Mouse (Mus musculus): ENCODE results near the gene Pdzrn4. TPM values are rescaled to one million over a fixed set of nuclear protein-coding genes. Genes with fewer than 3 reads are reported as not detected.

Pdzrn4 gene
- polyA plus RNA-seq, 1 experiment: 0.06 TPM

DNA sequence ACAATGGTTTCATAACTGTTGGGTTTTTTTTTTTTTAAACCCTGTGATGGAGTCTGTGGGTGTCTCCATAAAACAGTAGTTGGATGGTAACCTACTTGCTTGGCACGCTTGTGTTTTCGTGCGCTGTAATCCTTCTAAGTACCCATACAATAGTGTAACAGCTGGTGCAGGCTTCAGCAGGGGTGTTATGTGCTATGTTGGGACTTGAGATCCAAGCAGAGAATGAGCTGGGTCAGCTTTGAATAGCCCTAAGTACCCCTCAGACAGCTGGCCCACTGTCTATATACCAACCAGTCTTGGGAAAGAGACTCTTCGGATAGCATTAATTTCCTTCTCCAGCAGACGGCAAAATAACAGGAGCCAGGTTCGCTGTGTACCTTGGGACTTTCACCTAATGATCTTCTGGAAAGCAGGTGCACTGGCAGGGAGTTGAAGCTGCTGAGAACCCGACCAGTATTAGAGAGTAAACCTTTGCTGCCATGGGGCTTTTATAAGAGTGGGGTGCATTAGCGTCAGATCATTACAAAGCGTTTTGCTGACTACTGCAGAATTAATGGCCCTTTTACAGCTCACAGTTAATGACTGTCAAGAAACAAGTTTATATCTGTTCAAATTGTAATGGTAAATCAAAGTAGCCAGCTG lies 184.2 kb downstream of the Pdzrn4 start:
- H3K4me3 ChIP-seq (ENCODE audit: low read depth, low read length): no peak overlapping the region
- H3K36me3 ChIP-seq (ENCODE audit: control insufficient read depth, insufficient read depth, low read length): no peaks in the 10 kb centered on the region
- no peak overlapping the region for H3K27ac ChIP-seq (ENCODE audit: insufficient read depth, low read depth, low read length)
- 75% methylated on average over 9 of the region's 9 CpGs for WGBS
- TF ChIP-seq CTCF (IDR thresholded peaks at IDR 0.05; ENCODE audit: extremely low read depth, insufficient read length, insufficient replicate concordance, low read depth, low read length) (no peak), POLR2A (IDR thresholded peaks at IDR 0.05; ENCODE audit: low read depth, low read length) (no peak)
- H3K27me3 ChIP-seq (ENCODE audit: control insufficient read depth, insufficient read depth, low read length): no peaks in the 10 kb centered on the region
- no peaks in the 10 kb centered on the region for H3K4me1 ChIP-seq (ENCODE audit: control insufficient read depth, insufficient read depth, insufficient read length, low read length)

DNA sequence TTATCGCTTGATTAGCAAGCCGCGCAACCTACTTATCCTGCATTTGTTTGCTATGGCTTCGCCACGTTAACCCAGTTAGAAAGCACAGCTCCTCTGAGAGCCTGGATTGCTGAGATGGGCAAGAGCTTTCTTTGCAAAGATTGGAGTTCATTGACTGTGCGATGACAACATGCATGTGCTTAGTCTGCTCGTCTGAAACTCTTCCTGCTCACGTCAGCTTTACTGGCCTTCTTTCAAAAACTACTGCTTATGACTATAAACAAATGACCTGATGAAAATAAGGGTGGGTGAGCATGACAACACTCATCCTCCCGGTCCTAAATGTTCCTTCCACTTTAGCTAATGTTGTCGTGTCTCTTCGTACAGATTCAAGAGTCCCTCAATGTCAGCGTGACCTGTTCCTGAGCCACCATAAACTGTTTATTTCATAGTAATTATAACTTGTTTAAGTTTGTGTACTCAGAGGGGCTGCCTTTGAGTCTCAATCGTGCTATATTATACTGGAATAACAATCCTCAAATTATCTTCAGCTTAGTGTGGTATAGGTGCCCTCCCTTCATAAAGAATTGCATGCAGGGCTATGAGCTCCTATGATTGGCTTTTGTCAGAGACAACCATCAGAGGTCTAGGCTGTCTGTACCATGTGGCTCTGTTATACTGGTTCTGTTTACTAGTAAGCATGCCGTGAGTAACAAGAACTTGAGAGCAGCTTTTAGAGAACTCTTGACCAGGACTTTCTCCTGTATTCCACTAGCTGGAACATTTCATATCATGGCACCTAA lies 187.9 kb downstream of the Pdzrn4 start:
- H3K36me3 ChIP-seq (ENCODE audit: control insufficient read depth, insufficient read depth, low read length): no peaks in the 10 kb centered on the region
- no peaks in the 10 kb centered on the region for H3K4me1 ChIP-seq (ENCODE audit: control insufficient read depth, insufficient read depth, insufficient read length, low read length)
- H3K4me3 ChIP-seq (ENCODE audit: low read depth, low read length): no peak overlapping the region
- H3K27ac ChIP-seq (ENCODE audit: insufficient read depth, low read depth, low read length): no peak overlapping the region
- no peaks in the 10 kb centered on the region for H3K27me3 ChIP-seq (ENCODE audit: control insufficient read depth, insufficient read depth, low read length)
- TF ChIP-seq POLR2A (IDR thresholded peaks at IDR 0.05; ENCODE audit: low read depth, low read length) (no peak), CTCF (IDR thresholded peaks at IDR 0.05; ENCODE audit: extremely low read depth, insufficient read length, insufficient replicate concordance, low read depth, low read length) (no peak)
- WGBS: 78% methylated on average over 14 of the region's 14 CpGs

DNA sequence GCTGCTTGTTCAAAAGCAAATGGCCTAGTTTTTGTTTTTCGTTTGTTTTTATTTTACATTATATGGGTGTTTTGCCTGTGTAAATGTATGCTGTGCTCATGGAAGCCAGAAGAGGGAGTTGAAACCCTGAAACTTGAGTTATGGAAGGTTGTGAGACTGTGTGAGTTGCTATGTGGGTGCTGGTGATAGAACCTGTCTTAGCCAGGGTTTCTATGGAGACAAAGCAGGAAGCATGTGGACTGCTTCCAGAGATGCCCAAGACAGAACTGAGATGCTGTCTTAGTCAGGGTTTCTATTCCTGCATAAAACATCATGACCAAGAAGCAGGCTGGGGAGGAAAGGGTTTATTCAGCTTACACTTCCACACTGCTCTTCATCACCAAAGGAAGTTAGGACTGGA lies 190.8 kb downstream of the Pdzrn4 start:
- Histone ChIP-seq H3K27me3 (ENCODE audit: control insufficient read depth, insufficient read depth, low read length) (no peaks in the 10 kb centered on the region), H3K4me3 (ENCODE audit: low read depth, low read length) (no peak overlapping the region), H3K36me3 (ENCODE audit: control insufficient read depth, insufficient read depth, low read length) (no peaks in the 10 kb centered on the region), H3K4me1 (ENCODE audit: control insufficient read depth, insufficient read depth, insufficient read length, low read length) (no peaks in the 10 kb centered on the region), H3K27ac (ENCODE audit: insufficient read depth, low read depth, low read length) (no peak overlapping the region)
- WGBS: 83% methylated on average over 1 of the region's 1 CpGs
- TF ChIP-seq CTCF (IDR thresholded peaks at IDR 0.05; ENCODE audit: extremely low read depth, insufficient read length, insufficient replicate concordance, low read depth, low read length) (no peak), POLR2A (IDR thresholded peaks at IDR 0.05; ENCODE audit: low read depth, low read length) (no peak)

DNA sequence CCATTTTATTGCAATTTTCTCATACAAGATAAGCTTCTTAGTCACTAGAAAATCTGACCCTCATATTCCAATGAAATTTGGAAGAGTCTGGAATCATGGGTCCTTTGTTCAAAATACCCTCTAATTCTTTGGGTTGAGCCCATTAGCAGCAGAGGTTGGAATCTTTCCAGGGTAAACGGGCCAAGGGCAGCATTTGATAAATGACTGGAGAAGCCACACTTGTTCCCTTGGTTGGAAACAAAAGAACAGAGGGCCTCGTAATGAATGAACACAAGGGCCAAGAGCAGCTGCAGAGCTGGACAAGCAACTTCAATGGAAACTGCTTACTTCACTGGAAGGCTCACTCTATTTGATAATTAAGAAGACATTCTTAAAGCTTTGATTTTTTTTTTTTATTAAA lies 198.0 kb downstream of the Pdzrn4 start:
- TF ChIP-seq CTCF (IDR thresholded peaks at IDR 0.05; ENCODE audit: extremely low read depth, insufficient read length, insufficient replicate concordance, low read depth, low read length): no peak
- TF ChIP-seq POLR2A (IDR thresholded peaks at IDR 0.05; ENCODE audit: low read depth, low read length): no peak
- Histone ChIP-seq H3K4me1 (ENCODE audit: control insufficient read depth, insufficient read depth, insufficient read length, low read length) (no peaks in the 10 kb centered on the region), H3K27ac (ENCODE audit: insufficient read depth, low read depth, low read length) (no peak overlapping the region), H3K36me3 (ENCODE audit: control insufficient read depth, insufficient read depth, low read length) (no peaks in the 10 kb centered on the region), H3K27me3 (ENCODE audit: control insufficient read depth, insufficient read depth, low read length) (no peaks in the 10 kb centered on the region), H3K4me3 (ENCODE audit: low read depth, low read length) (no peak overlapping the region)
- 20% methylated on average over 2 of the region's 2 CpGs for WGBS

DNA sequence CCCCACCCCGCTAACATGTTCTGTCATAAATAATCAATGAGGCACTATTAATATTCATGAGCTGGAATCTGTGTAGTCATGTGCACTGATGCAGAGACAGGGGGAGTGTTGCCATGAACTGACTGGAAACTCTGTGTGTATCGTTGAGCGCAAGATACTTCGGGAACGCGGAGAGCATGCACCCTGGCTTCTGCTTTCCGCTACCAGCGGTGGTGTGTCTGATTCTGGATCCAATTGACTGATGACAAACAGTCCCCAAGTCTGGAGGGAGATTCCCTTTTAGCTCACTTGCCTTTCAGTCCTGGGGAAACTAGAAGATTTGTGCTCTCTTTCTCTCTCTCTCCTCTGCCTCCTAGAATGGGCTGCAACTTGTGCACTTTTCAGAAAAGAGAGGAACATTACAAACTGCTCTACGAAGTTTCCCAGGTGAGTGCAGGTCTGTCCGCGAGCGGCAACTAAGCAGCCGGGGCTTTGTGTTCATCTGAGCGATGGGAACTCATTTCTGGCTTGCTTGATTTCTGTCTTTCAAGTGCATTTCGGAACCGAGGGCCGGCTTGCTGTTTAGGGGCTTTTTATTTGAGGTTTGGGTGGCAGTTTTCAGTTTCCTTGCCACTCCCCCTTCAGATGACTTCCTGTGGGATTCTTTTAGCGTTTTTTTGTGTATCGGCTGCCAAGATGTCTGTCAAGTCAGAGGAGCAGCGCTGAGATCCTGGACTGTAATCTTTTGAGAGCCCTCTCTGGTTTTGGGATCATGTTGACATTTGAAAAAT lies 200.5 kb downstream of the Pdzrn4 start:
- WGBS: 7% methylated on average over 20 of the region's 20 CpGs
- H3K27me3 ChIP-seq (ENCODE audit: control insufficient read depth, insufficient read depth, low read length): no peaks in the 10 kb centered on the region
- no peak overlapping the region for H3K4me3 ChIP-seq (ENCODE audit: low read depth, low read length)
- no peak overlapping the region for H3K27ac ChIP-seq (ENCODE audit: insufficient read depth, low read depth, low read length)
- no peaks in the 10 kb centered on the region for H3K36me3 ChIP-seq (ENCODE audit: control insufficient read depth, insufficient read depth, low read length)
- no peaks in the 10 kb centered on the region for H3K4me1 ChIP-seq (ENCODE audit: control insufficient read depth, insufficient read depth, insufficient read length, low read length)
- TF ChIP-seq POLR2A (IDR thresholded peaks at IDR 0.05; ENCODE audit: low read depth, low read length) (no peak), CTCF (IDR thresholded peaks at IDR 0.05; ENCODE audit: extremely low read depth, insufficient read length, insufficient replicate concordance, low read depth, low read length) (no peak)

DNA sequence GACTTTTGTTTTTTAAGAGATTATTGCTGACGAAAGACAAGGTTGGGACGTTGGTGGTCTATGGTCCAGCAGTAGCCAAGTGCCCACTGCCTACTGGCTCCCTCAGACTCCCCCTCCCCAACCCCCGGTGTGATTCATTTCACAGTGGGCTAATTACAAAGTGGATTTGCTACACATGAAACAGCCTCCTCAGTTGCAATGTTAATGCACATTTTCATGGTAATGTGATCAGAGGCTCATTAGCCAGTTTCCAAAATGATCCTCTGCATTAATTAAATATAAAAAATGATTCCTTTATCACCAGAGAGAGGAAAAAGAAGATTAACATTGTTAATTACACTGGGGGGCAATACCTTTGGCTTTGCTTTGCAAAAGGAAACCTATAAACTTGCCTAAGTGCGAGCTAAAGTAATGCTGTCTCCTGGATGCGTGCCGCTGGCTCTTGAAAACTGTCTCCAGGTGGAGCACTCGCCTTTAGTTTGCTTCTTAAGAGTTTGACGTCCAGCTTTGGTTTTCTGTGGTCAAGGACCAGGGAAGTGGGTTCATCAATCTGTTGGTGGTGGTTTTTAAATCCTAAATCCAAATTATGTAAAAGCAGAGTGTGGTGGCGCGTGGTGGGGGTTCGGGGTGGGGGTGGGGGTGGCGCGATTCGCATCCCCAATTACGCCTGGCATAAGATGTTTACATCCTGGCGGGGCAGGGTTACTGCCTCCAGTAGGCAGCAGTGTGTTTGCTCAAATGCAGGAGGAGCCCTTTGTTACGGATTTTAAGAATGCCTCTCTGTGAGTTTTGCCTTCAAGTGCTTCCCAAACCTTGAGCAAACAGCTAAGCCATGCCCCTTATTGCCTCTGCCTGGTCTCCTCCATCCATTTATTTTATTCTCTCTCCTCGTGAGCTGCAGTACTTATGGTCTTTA lies 202.0 kb downstream of the Pdzrn4 start:
- Histone ChIP-seq H3K36me3 (ENCODE audit: control insufficient read depth, insufficient read depth, low read length) (no peaks in the 10 kb centered on the region), H3K4me3 (ENCODE audit: low read depth, low read length) (no peak overlapping the region), H3K4me1 (ENCODE audit: control insufficient read depth, insufficient read depth, insufficient read length, low read length) (no peaks in the 10 kb centered on the region), H3K27ac (ENCODE audit: insufficient read depth, low read depth, low read length) (no peak overlapping the region), H3K27me3 (ENCODE audit: control insufficient read depth, insufficient read depth, low read length) (no peaks in the 10 kb centered on the region)
- whole genome bisulfite sequencing: 5% methylated on average over 18 of the region's 18 CpGs
- TF ChIP-seq CTCF (IDR thresholded peaks at IDR 0.05; ENCODE audit: extremely low read depth, insufficient read length, insufficient replicate concordance, low read depth, low read length) (no peak), POLR2A (IDR thresholded peaks at IDR 0.05; ENCODE audit: low read depth, low read length) (no peak)

All from small intestine, adult 2 months (tissue).